Mouse (Mus musculus) thymus, adult 2 months (tissue): Measurements from ENCODE around the gene Gal.

ENCODE experiments used
- CTCF ChIP-seq: fragments of 200-500 bp; IDR thresholded peaks from 2 replicates; pipeline ENCODE4 v1.5.1; 2012; ENCODE audit warnings: mild to moderate bottlenecking, control low read depth, low read length, moderate library complexity, borderline replicate concordance; ENCODE audit not compliant: control insufficient read depth, poor library complexity, insufficient read depth; ENCODE audit errors: extremely low read depth
- POLR2A ChIP-seq: fragments of 200-500 bp; IDR thresholded peaks from 2 replicates; pipeline ENCODE4 v1.6.1; 2012; ENCODE audit warnings: mild to moderate bottlenecking, low read length, control low read depth, moderate library complexity; ENCODE audit not compliant: control insufficient read depth, poor library complexity, insufficient read depth; ENCODE audit errors: extremely low read depth

- no peak for TF ChIP-seq CTCF
- no peak for TF ChIP-seq POLR2A
Observed at GRCm38 (mm10) chr19:3402390-3402789, 12.0 kb downstream of the Gal start.
